Mouse (Mus musculus) erythroblast, embryonic 14.5 days (primary cell): ENCODE measurements around the gene Elmsan1.

Source experiments
- GATA1 ChIP-seq: IDR thresholded peaks from 2 replicates; pipeline ENCODE4 v1.6.1; 2012; ENCODE audit warnings: low read length, inconsistent platforms, mixed read lengths
- TAL1 ChIP-seq: IDR thresholded peaks from 3 replicates; pipeline ENCODE4 v1.6.1; 2012; ENCODE audit warnings: low read length, inconsistent platforms, mixed read lengths

- TF ChIP-seq GATA1 (no peak), TAL1 (no peak)
These were observed 88.8 kb downstream of the Elmsan1 start for GRCm38 (mm10) chr12:84129931-84130330.
